Mouse (Mus musculus) heart, embryonic 14.5 days (tissue): ENCODE measurements around the gene Inpp5d. TPM values are rescaled to one million over a fixed set of nuclear protein-coding genes. Genes with fewer than 3 reads are reported as not detected.

Experiments used
- ATAC-seq: fragments of 200-750 bp; cut with Nextera tagmentation; 2 replicates; pipeline ENCODE4 v1.8.0; 2017; ENCODE audit warnings: low read depth, moderate TSS enrichment; ENCODE audit not compliant: insufficient number of reproducible peaks, insufficient read depth, low FRiP score
- H3K27ac ChIP-seq, 2 experiments: fragments of 200-500 bp in 1 of 2; fragments of 300-500 bp in 1 of 2; sonication (generic) in 1 of 2; replicated peaks in 1 of 2; 2 replicates each; pipeline ENCODE4 v1.5.1; 2012 to 2014; ENCODE audit warnings: low read depth in 2 of 2, low read length in 2 of 2, control low read depth in 1 of 2, mild to moderate bottlenecking in 1 of 2, mixed read lengths in 1 of 2; ENCODE audit not compliant: control insufficient read depth in 1 of 2, insufficient read depth in 1 of 2
- H3K27me3 ChIP-seq: fragments of 300-500 bp; sonication (generic); 2 replicates; pipeline ENCODE4 v1.6.1; 2014; ENCODE audit warnings: mild to moderate bottlenecking, low read length, control low read depth; ENCODE audit not compliant: control insufficient read depth, insufficient read depth
- H3K36me3 ChIP-seq: fragments of 300-500 bp; sonication (generic); 2 replicates; pipeline ENCODE4 v1.6.1; 2014; ENCODE audit warnings: mild to moderate bottlenecking, control low read depth, low read length, mixed read lengths; ENCODE audit not compliant: control insufficient read depth, insufficient read depth
- H3K4me1 ChIP-seq, 2 experiments: fragments of 200-500 bp in 1 of 2; fragments of 300-500 bp in 1 of 2; sonication (generic) in 1 of 2; 2 replicates each; pipeline ENCODE4 v1.6.1; 2012 to 2014; ENCODE audit warnings: low read length in 2 of 2, control low read depth in 1 of 2, mixed read lengths in 1 of 2; ENCODE audit not compliant: control insufficient read depth in 2 of 2, insufficient read depth in 2 of 2
- H3K4me2 ChIP-seq: fragments of 300-500 bp; sonication (generic); 2 replicates; pipeline ENCODE4 v1.6.1; 2014; ENCODE audit warnings: mild to moderate bottlenecking, low read length
- H3K4me3 ChIP-seq, 2 experiments: fragments of 200-500 bp in 1 of 2; fragments of 300-500 bp in 1 of 2; sonication (generic) in 1 of 2; 2 replicates each; pipeline ENCODE4 v1.5.1; 2012 to 2014; ENCODE audit warnings: low read length in 2 of 2, mild to moderate bottlenecking in 2 of 2, control low read depth in 1 of 2, low read depth in 1 of 2, moderate library complexity in 1 of 2; ENCODE audit not compliant: control insufficient read depth in 1 of 2, insufficient read depth in 1 of 2
- H3K9ac ChIP-seq: fragments of 300-500 bp; sonication (generic); 2 replicates; pipeline ENCODE4 v1.6.1; 2014; ENCODE audit warnings: mild to moderate bottlenecking, low read length
- H3K9me3 ChIP-seq: fragments of 300-500 bp; sonication (generic); 2 replicates; pipeline ENCODE4 v1.6.1; 2016; ENCODE audit warnings: low read length, control low read depth; ENCODE audit not compliant: control insufficient read depth
- WGBS: fragments of 180-500 bp; shearing (Covaris S2); extraction: QIAGEN DNeasy Blood & Tissue Kit; methylation state at CpG from one replicate; pipeline ENCODE4 v1.1.7; 2014; 5-methylcytosine and 5-hydroxymethylcytosine counted together
- polyA plus RNA-seq: library from polyadenylated mRNA; unstranded; fragments of >200 nt; fragmentation: Nextera tagmentation; extraction: Ambion mirVana; gene quantifications from 2 replicates; pipeline ENCODE4 v1.2.1, GENCODE M21; 2014

Gene Inpp5d
- polyA plus RNA-seq, 1 experiment from 2014 or later = 7.9 TPM

- Histone ChIP-seq H3K4me2 (no peak overlapping the region), H3K9me3 (no peaks in the 10 kb centered on the region), H3K27me3 (no peaks in the 10 kb centered on the region), H3K9ac (no peak overlapping the region), H3K36me3 (no peaks in the 10 kb centered on the region), H3K4me1 (peaks cover 8% of the 10 kb centered on the region in 2 experiments; a peak in 2 of 4 replicates), H3K27ac (no peak overlapping the region), H3K4me3 (no peak overlapping the region)
- no peak for ATAC-seq
- 46% methylated on average over 5 of the region's 5 CpGs for whole genome bisulfite sequencing
Observed at GRCm38 (mm10) chr1:87655101-87655500, 35.0 kb downstream of the Inpp5d start.

- ATAC-seq = no peak
- H3K4me3 ChIP-seq = no peak overlapping the region
- no peak overlapping the region for H3K27ac ChIP-seq
Observed at GRCm38 (mm10) chr1:87658063-87658462, 38.0 kb downstream of the Inpp5d start.

GRCm38 (mm10) chr1:87658485-87658884, 38.4 kb downstream of the Inpp5d start:
- H3K36me3 ChIP-seq = no peaks in the 10 kb centered on the region
- H3K9ac ChIP-seq = no peak overlapping the region
- no peaks in the 10 kb centered on the region for H3K27me3 ChIP-seq
- H3K4me2 ChIP-seq = no peak overlapping the region
- H3K27ac ChIP-seq = no peak overlapping the region
- no peak overlapping the region for H3K4me3 ChIP-seq
- H3K9me3 ChIP-seq = 0 out of 2 replicates have a peak, but pooled peaks cover 5% of the 10 kb centered on the region
- no peak for ATAC-seq
- WGBS = 91% methylated on average over 2 of the region's 2 CpGs
- H3K4me1 ChIP-seq = peaks cover 3 to 5% of the 10 kb centered on the region in 2 experiments; a peak in 1 of 4 replicates

More at GRCm38 (mm10) chr1:87658063-87658462, 38.0 kb downstream of the Inpp5d start:
- H3K27me3 ChIP-seq = no peaks in the 10 kb centered on the region
- H3K4me1 ChIP-seq = peaks cover 3 to 5% of the 10 kb centered on the region in 2 experiments; a peak in 1 of 4 replicates
- H3K9me3 ChIP-seq = 0 out of 2 replicates have a peak, but pooled peaks cover 3% of the 10 kb centered on the region
- H3K9ac ChIP-seq = no peak overlapping the region
- H3K4me2 ChIP-seq = no peak overlapping the region
- no peaks in the 10 kb centered on the region for H3K36me3 ChIP-seq
- WGBS = 51% methylated on average over 3 of the region's 3 CpGs

GRCm38 (mm10) chr1:87658937-87659617, 39.0 kb downstream of the Inpp5d start:
- Histone ChIP-seq H3K4me1 (peaks cover 3 to 5% of the 10 kb centered on the region in 2 experiments; a peak in 1 of 4 replicates), H3K27me3 (no peaks in the 10 kb centered on the region), H3K9me3 (peaks cover 8% of the 10 kb centered on the region; the same call in 1 of the 2 replicates), H3K36me3 (no peaks in the 10 kb centered on the region), H3K4me3 (no peak overlapping the region), H3K9ac (no peak overlapping the region), H3K27ac (no peak overlapping the region), H3K4me2 (no peak overlapping the region)
- 67% methylated on average over 8 of the region's 8 CpGs for WGBS
- no peak for ATAC-seq

- Histone ChIP-seq H3K27ac (no peak overlapping the region), H3K4me2 (no peak overlapping the region), H3K9me3 (peaks cover 9% of the 10 kb centered on the region; the same call in 1 of the 2 replicates), H3K27me3 (no peaks in the 10 kb centered on the region), H3K4me1 (peaks cover 3 to 5% of the 10 kb centered on the region in 2 experiments; a peak in 1 of 4 replicates), H3K9ac (no peak overlapping the region), H3K4me3 (no peak overlapping the region), H3K36me3 (no peaks in the 10 kb centered on the region)
- no peak for ATAC-seq
- 78% methylated on average over 4 of the region's 4 CpGs for WGBS
Observed at GRCm38 (mm10) chr1:87659618-87659960, 39.5 kb downstream of the Inpp5d start.

- no peak overlapping the region for H3K9ac ChIP-seq
Observed at GRCm38 (mm10) chr1:87660740-87661139, 40.6 kb downstream of the Inpp5d start.

GRCm38 (mm10) chr1:87663992-87664391, 43.9 kb downstream of the Inpp5d start:
- Histone ChIP-seq H3K4me2 (no peak overlapping the region), H3K9ac (no peak overlapping the region), H3K36me3 (no peaks in the 10 kb centered on the region), H3K9me3 (peaks cover 9% of the 10 kb centered on the region; the same call in 1 of the 2 replicates), H3K4me1 (0 out of 4 replicates have a peak, but pooled peaks cover 0 to 2% of the 10 kb centered on the region in 2 experiments), H3K4me3 (no peak overlapping the region), H3K27me3 (no peaks in the 10 kb centered on the region), H3K27ac (no peak overlapping the region)
- WGBS = 81% methylated on average over 2 of the region's 2 CpGs
- ATAC-seq = no peak

More at GRCm38 (mm10) chr1:87660740-87661139, 40.6 kb downstream of the Inpp5d start:
- no peak overlapping the region for H3K4me3 ChIP-seq
- H3K36me3 ChIP-seq = no peaks in the 10 kb centered on the region
- no peak overlapping the region for H3K4me2 ChIP-seq
- H3K4me1 ChIP-seq = peaks cover 3 to 5% of the 10 kb centered on the region in 2 experiments; a peak in 1 of 4 replicates
- no peak overlapping the region for H3K27ac ChIP-seq
- H3K9me3 ChIP-seq = peaks cover 9% of the 10 kb centered on the region; the same call in 1 of the 2 replicates
- 74% methylated on average over 1 of the region's 1 CpGs for WGBS
- ATAC-seq = no peak
- H3K27me3 ChIP-seq = no peaks in the 10 kb centered on the region
